Mouse (Mus musculus) cerebellum, postnatal 10 days (tissue): Measurements from ENCODE around the gene Sgta.
"Not testable (repeated sequence)": the region's sequence is repeated elsewhere in the genome, so short reads cannot be mapped to it uniquely, and the experiment has no call there.

ENCODE experiments used
- DNase-seq, 2 experiments: peaks; one replicate each; pipeline ENCODE4 v3.0.0; 2021; ENCODE audit warnings: mixed read lengths in 2 of 2

The Sgta gene

GRCm38 (mm10) chr10:81059603-81060543 lies at the start of gene Sgta:
Gene Sgta, minus strand, starts transcription at chr10:81060181.
- peak; percentile 100 for DNase-seq

- peak; percentile 93 to 94 for DNase-seq
Measured at GRCm38 (mm10) chr10:81106113-81106721, 46.2 kb upstream of the Sgta start.

- DNase-seq = peak; percentile 98 to 99
Measured at GRCm38 (mm10) chr10:81105565-81106112, 45.7 kb upstream of the Sgta start, which contains the start of gene Map2k2. Gene Map2k2, plus strand, starts transcription at chr10:81105915.

GRCm38 (mm10) chr10:81094931-81095678 lies 35.1 kb upstream of the Sgta start:
- no peak for DNase-seq

GRCm38 (mm10) chr10:81092465-81093250 lies 32.7 kb upstream of the Sgta start:
- peak; percentile 58 to 59 for DNase-seq

- no peak for DNase-seq
Measured at GRCm38 (mm10) chr10:81090621-81091020, 30.6 kb upstream of the Sgta start.

GRCm38 (mm10) chr10:81089216-81089615 lies 29.2 kb upstream of the Sgta start:
- DNase-seq = peak; percentile 79 to 82

GRCm38 (mm10) chr10:81087021-81087420 lies 27.0 kb upstream of the Sgta start:
- DNase-seq = peak; percentile 44

GRCm38 (mm10) chr10:81082168-81082960 lies 22.4 kb upstream of the Sgta start:
- DNase-seq = peak; percentile 80 to 88

- DNase-seq = peak; percentile 74 to 78
Measured at GRCm38 (mm10) chr10:81080008-81080655, 20.2 kb upstream of the Sgta start.

GRCm38 (mm10) chr10:81077916-81078315 lies 17.9 kb upstream of the Sgta start:
- DNase-seq = no peak

- DNase-seq = no peak
Measured at GRCm38 (mm10) chr10:81076356-81076755, 16.4 kb upstream of the Sgta start.

- no peak for DNase-seq
Measured at GRCm38 (mm10) chr10:81075734-81076133, 15.8 kb upstream of the Sgta start.

- peak; percentile 46 to 50 for DNase-seq
Measured at GRCm38 (mm10) chr10:81073464-81073863, 13.5 kb upstream of the Sgta start.

- DNase-seq = no peak
Measured at GRCm38 (mm10) chr10:81072290-81072689, 12.3 kb upstream of the Sgta start.

- DNase-seq = peak; percentile 97 to 99
Measured at GRCm38 (mm10) chr10:81069836-81070235, 9.9 kb upstream of the Sgta start, which contains the start of gene Thop1. Gene Thop1, plus strand, starts transcription at chr10:81070035.

GRCm38 (mm10) chr10:81068706-81069105 lies 8.7 kb upstream of the Sgta start:
- DNase-seq = no peak

- not testable (repeated sequence) for DNase-seq
Measured at GRCm38 (mm10) chr10:81064519-81064918, 4.5 kb upstream of the Sgta start.

- DNase-seq = no peak
Measured at GRCm38 (mm10) chr10:81062710-81063109, 2.7 kb upstream of the Sgta start.

- no peak for DNase-seq
Measured at GRCm38 (mm10) chr10:81058896-81059295, 1.1 kb downstream of the Sgta start.
